Mouse (Mus musculus) liver, embryonic 11.5 days (tissue): ENCODE measurements around the gene Rer1. TPM values are rescaled to one million over a fixed set of nuclear protein-coding genes. Genes with fewer than 3 reads are reported as not detected.
"Not testable (repeated sequence)": the region's sequence is repeated elsewhere in the genome, so short reads cannot be mapped to it uniquely, and the experiment has no call there.

Experiments
- ATAC-seq: fragments of 200-750 bp; cut with Nextera tagmentation; replicated peaks from 2 replicates; pipeline ENCODE4 v1.8.0; 2017; ENCODE audit warnings: moderate number of reproducible peaks, mild to moderate bottlenecking, moderate TSS enrichment, moderate library complexity; ENCODE audit not compliant: low FRiP score
- DNase-seq: peaks from one replicate; pipeline ENCODE4 v3.0.0-alpha.2; 2017; ENCODE audit warnings: low spot score
- H3K27ac ChIP-seq: fragments of 300-500 bp; sonication (generic); 2 replicates; pipeline ENCODE4 v1.5.1; 2014; ENCODE audit warnings: mild to moderate bottlenecking, low read depth, low read length, control low read depth
- H3K27me3 ChIP-seq: fragments of 300-500 bp; sonication (generic); replicated peaks from 2 replicates; pipeline ENCODE4 v1.6.1; 2014; ENCODE audit warnings: low read length, mixed read lengths; ENCODE audit not compliant: control insufficient read depth, insufficient read depth
- H3K36me3 ChIP-seq: fragments of 300-500 bp; sonication (generic); 2 replicates; pipeline ENCODE4 v1.6.1; 2014; ENCODE audit warnings: mild to moderate bottlenecking, low read length, moderate library complexity, mixed read lengths; ENCODE audit not compliant: control insufficient read depth, insufficient read depth
- H3K4me1 ChIP-seq: fragments of 300-500 bp; sonication (generic); replicated peaks from 2 replicates; pipeline ENCODE4 v1.6.1; 2014; ENCODE audit warnings: low read length, mixed read lengths; ENCODE audit not compliant: control insufficient read depth, insufficient read depth
- H3K4me2 ChIP-seq: fragments of 300-500 bp; sonication (generic); 2 replicates; pipeline ENCODE4 v1.6.1; 2014; ENCODE audit warnings: mild to moderate bottlenecking, control low read depth, moderate library complexity
- H3K4me3 ChIP-seq: fragments of 300-500 bp; sonication (generic); 2 replicates; pipeline ENCODE4 v1.5.1; 2014; ENCODE audit warnings: low read depth, low read length, control low read depth
- H3K9ac ChIP-seq: fragments of 300-500 bp; sonication (generic); 2 replicates; pipeline ENCODE4 v1.6.1; 2014; ENCODE audit warnings: low read depth, low read length, control low read depth
- H3K9me3 ChIP-seq: fragments of 300-500 bp; sonication (generic); 2 replicates; pipeline ENCODE4 v1.6.1; 2016; ENCODE audit warnings: low read length, inconsistent platforms, mixed read lengths; ENCODE audit not compliant: control insufficient read depth
- WGBS: fragments of 180-500 bp; shearing (Covaris S2); extraction: QIAGEN DNeasy Blood & Tissue Kit; methylation state at CpG from one replicate; pipeline ENCODE4 v1.1.7; 2014; 5-methylcytosine and 5-hydroxymethylcytosine counted together
- polyA plus RNA-seq: library from polyadenylated mRNA; unstranded; fragments of >200 nt; fragmentation: Nextera tagmentation; extraction: Ambion mirVana; gene quantifications from 2 replicates; pipeline ENCODE4 v1.2.1, GENCODE M21; 2014

Rer1 gene
- polyA plus RNA-seq, 1 experiment from 2014 or later, result 168 TPM

DNA sequence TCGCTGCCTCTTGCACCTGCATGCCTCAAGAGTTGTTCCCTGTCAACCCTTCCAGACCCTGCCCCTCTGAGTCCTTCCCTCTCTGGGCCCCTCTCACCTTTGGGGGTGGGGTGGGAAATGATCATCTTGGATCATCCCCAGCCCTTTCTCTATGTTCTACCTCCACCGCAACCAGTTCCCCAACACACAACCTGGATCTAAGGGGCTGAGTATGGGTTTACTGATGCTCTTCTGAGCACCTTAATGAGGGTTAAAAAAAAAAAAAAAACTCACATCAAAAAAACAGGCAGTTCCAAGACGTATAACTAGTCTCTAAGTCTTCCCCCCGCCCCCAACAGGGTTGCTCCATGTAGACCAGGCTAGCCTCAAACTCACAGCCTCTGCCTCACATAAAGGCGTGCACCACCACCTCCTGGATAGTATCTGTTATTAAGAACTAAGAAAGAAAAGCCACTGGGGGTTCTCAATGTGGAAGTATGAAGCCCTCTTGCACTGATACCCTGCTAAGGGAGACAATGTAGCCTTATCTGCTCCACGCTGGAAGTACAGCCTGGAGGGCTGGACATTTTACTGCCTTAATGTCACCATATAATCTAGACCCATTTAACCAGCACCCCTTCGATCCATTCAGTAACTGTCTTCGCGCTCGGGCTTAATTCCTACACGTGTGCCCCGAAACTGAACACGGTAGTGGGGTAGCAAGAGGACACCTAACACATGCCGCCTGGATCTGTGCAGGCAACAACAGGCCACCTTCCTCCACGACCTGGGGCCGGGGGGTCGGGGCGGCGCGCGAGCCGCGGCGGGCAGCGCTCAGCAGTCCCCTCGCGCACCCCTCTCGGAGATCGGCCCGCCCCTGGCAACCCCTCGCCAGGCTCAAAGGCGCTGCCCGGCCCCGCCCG lies 725 bp downstream of the Rer1 start:
- Histone ChIP-seq H3K4me1 (peaks cover 25% of the 10 kb centered on the region), H3K36me3 (peaks cover 16% of the 10 kb centered on the region), H3K27me3 (no peaks in the 10 kb centered on the region), H3K4me2 (peak overlapping the region; percentile 80), H3K27ac (peak overlapping the region; percentile 95), H3K4me3 (peak overlapping the region; percentile 96), H3K9me3 (no peaks in the 10 kb centered on the region), H3K9ac (peak overlapping the region; percentile 92)
- DNase-seq, result peak; percentile 50
- 5% methylated on average over 35 of the region's 35 CpGs for WGBS
- ATAC-seq, result peak; percentile 21

DNA sequence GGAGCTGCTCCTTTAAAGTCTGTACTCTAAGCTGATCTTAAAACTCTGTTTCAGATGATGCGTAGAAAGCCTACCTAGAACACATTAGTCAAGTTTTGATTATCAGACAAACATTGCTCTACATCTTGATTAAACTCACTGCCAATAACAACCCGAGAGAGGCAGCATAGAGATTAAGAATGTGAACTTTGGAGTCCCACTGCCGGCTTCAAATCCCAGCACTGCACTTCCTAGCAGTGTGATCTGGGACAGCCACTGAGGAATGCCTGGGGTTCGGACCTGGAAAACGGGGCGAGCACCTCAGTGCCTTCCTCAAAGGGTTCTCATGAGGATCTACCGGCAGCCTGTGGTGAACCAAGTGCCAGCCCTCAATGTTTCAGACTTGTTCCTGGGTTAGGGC lies 1.8 kb downstream of the Rer1 start:
- Histone ChIP-seq H3K4me1 (peaks cover 25% of the 10 kb centered on the region), H3K4me3 (peak overlapping the region; percentile 96), H3K4me2 (peak overlapping the region; percentile 80), H3K9me3 (no peaks in the 10 kb centered on the region), H3K27ac (peak overlapping the region; percentile 16; the same call in 1 of the 2 replicates), H3K36me3 (peaks cover 17% of the 10 kb centered on the region), H3K9ac (0 out of 2 replicates have a peak overlapping the region, but pooled peaks have one; percentile 23), H3K27me3 (no peaks in the 10 kb centered on the region)
- no peak for DNase-seq
- WGBS, result 88% methylated on average over 7 of the region's 7 CpGs
- no peak for ATAC-seq

DNA sequence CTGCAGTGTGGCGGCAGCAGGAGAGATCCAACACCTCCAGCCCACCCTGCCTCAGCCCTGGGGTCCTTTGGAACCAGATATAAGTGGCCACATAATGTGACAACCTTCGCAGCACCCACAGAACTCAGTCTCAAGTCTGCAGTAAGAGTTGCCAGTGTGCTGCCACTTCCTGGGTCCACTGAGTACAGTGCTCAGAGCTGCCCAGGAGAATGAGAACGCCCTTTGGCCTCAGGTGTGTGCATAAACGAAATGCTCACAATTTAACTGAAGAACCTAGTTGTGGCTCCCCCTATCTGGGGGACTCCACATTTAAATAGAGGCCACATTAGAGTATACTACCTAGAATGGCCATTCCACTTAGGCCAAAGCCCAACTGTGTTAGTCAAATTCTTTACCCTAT lies 2.6 kb downstream of the Rer1 start:
- 87% methylated on average over 4 of the region's 4 CpGs for WGBS
- Histone ChIP-seq H3K4me1 (peaks cover 25% of the 10 kb centered on the region), H3K36me3 (peaks cover 17% of the 10 kb centered on the region), H3K9me3 (no peaks in the 10 kb centered on the region), H3K4me3 (no peak overlapping the region), H3K27me3 (no peaks in the 10 kb centered on the region), H3K27ac (no peak overlapping the region; the same call in 1 of the 2 replicates), H3K4me2 (0 out of 2 replicates have a peak overlapping the region, but pooled peaks have one; percentile 7), H3K9ac (no peak overlapping the region)
- DNase-seq (no peak), ATAC-seq (no peak)

DNA sequence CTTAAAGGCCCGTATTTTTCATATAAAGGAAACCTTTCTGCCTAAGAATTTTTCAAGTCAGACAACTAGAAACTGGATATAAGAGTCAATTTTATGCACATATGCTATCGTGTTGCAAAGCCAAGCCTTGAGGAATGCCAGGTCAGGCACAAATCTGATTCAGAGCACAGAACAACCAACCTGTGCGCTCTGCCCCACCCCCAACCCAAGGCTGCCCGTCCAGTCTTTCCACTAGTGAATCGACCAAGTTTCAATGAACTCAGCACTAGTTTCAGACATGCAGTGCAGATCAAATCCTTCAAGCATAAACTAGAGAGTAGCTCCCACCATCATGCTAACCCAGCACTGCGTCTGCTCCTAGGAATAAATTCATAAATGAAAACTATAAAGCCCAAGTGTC lies 6.5 kb downstream of the Rer1 start:
- H3K4me2 ChIP-seq, result no peak overlapping the region
- no peaks in the 10 kb centered on the region for H3K9me3 ChIP-seq
- ATAC-seq (no peak), DNase-seq (no peak)
- H3K4me3 ChIP-seq, result no peak overlapping the region
- peaks cover 39% of the 10 kb centered on the region for H3K36me3 ChIP-seq
- no peak overlapping the region for H3K27ac ChIP-seq
- peaks cover 12% of the 10 kb centered on the region for H3K4me1 ChIP-seq
- WGBS, result 92% methylated on average over 6 of the region's 6 CpGs
- H3K27me3 ChIP-seq, result no peaks in the 10 kb centered on the region
- no peak overlapping the region for H3K9ac ChIP-seq

DNA sequence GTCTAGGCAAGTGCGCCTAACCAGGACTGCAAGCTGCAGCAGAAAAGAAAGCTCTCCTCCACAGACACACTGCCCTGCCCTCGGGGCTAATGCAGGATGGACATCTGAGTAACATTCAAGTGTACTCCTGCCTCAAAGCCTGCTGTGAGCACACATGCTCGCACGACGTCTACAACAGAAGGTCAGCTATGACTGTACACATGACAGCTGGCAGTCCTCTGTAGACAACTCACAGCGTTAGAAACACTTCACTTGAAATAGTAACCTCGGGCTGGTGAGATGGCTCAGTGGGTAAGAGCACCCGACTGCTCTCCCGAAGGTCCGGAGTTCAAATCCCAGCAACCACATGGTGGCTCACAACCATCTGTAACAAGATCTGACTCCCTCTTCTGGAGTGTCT lies 7.4 kb downstream of the Rer1 start:
- not testable (repeated sequence) for H3K27me3 ChIP-seq, H3K4me1 ChIP-seq, ATAC-seq, H3K27ac ChIP-seq, H3K9ac ChIP-seq, H3K4me2 ChIP-seq, DNase-seq, H3K4me3 ChIP-seq, H3K9me3 ChIP-seq
- peaks cover 39% of the 10 kb centered on the region for H3K36me3 ChIP-seq
- 91% methylated on average over 10 of the region's 10 CpGs for WGBS

DNA sequence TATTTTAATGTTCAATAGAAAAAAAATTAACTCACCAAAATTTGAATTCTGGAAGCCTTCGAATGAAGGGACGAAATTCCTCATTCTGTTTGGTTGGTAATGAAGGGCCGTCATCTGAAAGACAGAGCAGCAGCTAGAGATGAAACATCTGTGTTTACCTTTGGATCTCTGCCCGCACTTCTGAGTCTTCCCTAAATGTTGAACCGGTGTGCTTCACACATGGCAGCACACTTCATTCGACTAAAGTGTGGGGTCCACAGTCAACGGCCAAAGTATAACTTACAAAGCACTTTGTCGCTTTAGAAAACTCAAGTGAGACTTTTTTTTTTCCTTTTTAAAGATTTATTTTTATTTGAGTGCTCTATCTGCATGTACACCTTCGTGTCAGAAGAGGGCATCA lies 9.5 kb downstream of the Rer1 start:
- Histone ChIP-seq H3K27ac (no peak overlapping the region), H3K9ac (no peak overlapping the region), H3K4me3 (no peak overlapping the region), H3K9me3 (no peaks in the 10 kb centered on the region), H3K4me2 (no peak overlapping the region), H3K36me3 (peaks cover 47% of the 10 kb centered on the region), H3K4me1 (no peaks in the 10 kb centered on the region), H3K27me3 (no peaks in the 10 kb centered on the region)
- ATAC-seq (no peak), DNase-seq (no peak)
- WGBS, result 90% methylated on average over 9 of the region's 9 CpGs

DNA sequence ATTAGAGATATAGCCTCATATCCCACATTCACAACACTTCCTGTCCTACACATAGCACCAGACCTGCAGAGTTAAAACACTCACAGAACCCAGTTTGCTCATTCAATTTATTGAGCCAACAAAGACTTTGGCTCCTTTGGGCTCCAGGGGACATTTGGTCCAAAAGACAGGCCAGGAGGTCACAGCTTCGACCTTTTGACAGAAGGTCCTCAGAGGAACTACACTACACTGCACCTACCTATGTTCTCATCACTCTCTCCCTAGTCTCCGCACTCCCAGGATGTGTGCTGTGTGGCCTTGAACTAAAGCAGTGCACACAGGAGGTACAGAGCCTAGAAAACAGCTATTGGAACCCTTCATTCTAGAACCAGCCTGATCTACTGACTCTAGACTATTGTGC lies 10.4 kb downstream of the Rer1 start:
- no peak overlapping the region for H3K4me2 ChIP-seq
- ATAC-seq, result no peak
- DNase-seq, result no peak
- no peaks in the 10 kb centered on the region for H3K9me3 ChIP-seq
- no peaks in the 10 kb centered on the region for H3K27me3 ChIP-seq
- no peak overlapping the region for H3K4me3 ChIP-seq
- whole genome bisulfite sequencing, result 75% methylated on average over 2 of the region's 2 CpGs
- H3K9ac ChIP-seq, result no peak overlapping the region
- no peak overlapping the region for H3K27ac ChIP-seq
- H3K36me3 ChIP-seq, result peaks cover 51% of the 10 kb centered on the region
- H3K4me1 ChIP-seq, result no peaks in the 10 kb centered on the region

DNA sequence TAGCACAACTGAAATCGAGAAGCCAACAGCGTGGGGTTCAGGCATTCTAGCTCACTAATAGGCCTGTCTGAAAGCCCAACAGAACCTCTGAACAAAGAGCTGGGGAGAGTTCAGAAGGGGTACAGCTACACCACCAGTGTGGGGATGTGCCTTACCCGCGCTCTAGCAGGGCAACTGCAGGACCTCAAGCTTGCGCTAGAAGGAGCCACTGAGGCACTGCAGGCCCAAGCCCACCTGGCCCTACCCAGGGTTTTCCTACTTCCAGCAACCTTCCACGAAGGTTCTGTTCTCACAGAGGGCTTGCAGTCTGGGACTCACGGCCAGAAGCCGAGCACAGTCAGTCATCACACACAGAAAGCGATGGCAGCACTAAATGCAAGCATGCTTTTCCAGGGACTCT lies 11.0 kb downstream of the Rer1 start:
- Histone ChIP-seq H3K9ac (no peak overlapping the region), H3K4me1 (no peaks in the 10 kb centered on the region), H3K36me3 (peaks cover 52% of the 10 kb centered on the region), H3K27ac (no peak overlapping the region), H3K4me3 (no peak overlapping the region), H3K9me3 (no peaks in the 10 kb centered on the region), H3K4me2 (no peak overlapping the region), H3K27me3 (no peaks in the 10 kb centered on the region)
- 92% methylated on average over 9 of the region's 9 CpGs for WGBS
- DNase-seq (no peak), ATAC-seq (no peak)

DNA sequence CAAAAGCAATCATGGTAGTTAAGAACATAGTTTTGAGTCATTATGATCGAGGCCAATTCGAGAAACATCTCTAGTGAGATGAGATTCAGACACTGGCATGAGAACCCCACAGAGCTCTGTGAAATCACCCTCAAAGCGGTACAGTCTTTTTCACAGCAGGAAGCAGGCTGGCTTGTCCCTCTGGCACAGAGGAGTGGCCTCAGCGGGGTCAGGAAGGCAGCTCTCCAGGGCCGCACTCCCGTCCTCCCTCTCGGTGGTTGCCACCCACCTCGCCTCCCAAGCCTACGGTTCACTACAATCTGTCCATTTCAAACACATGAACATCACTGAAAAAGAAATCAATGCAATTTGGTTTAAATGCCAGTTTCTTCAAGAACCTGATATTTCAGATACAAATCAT lies 11.8 kb downstream of the Rer1 start:
- H3K4me2 ChIP-seq, result no peak overlapping the region
- no peak for ATAC-seq

More for the DNA sequence above, 11.8 kb downstream of the Rer1 start:
- no peak overlapping the region for H3K27ac ChIP-seq
- H3K27me3 ChIP-seq, result no peaks in the 10 kb centered on the region
- H3K36me3 ChIP-seq, result peaks cover 52% of the 10 kb centered on the region
- H3K4me3 ChIP-seq, result no peak overlapping the region
- no peaks in the 10 kb centered on the region for H3K9me3 ChIP-seq
- H3K9ac ChIP-seq, result no peak overlapping the region
- no peak for DNase-seq
- H3K4me1 ChIP-seq, result no peaks in the 10 kb centered on the region
- WGBS, result 86% methylated on average over 9 of the region's 9 CpGs
